Mouse (Mus musculus) erythroblast, embryonic 14.5 days (primary cell): Measurements from ENCODE around the gene Coa4. TPM values are rescaled to one million over a fixed set of nuclear protein-coding genes. Genes with fewer than 3 reads are reported as not detected.

Experiments
- H3K27me3 ChIP-seq: 2 replicates; pipeline ENCODE4 v1.6.1; 2012; ENCODE audit warnings: inconsistent platforms; ENCODE audit not compliant: control insufficient read depth
- H3K36me3 ChIP-seq: 2 replicates; pipeline ENCODE4 v1.6.1; 2012; ENCODE audit warnings: mild to moderate bottlenecking, inconsistent platforms; ENCODE audit not compliant: control insufficient read depth
- H3K4me1 ChIP-seq: 2 replicates; pipeline ENCODE4 v1.6.1; 2012; ENCODE audit warnings: inconsistent platforms; ENCODE audit not compliant: control insufficient read depth
- H3K4me3 ChIP-seq: replicated peaks from 2 replicates; pipeline ENCODE3; 2012; ENCODE audit warnings: moderate library complexity, mild to moderate bottlenecking, inconsistent platforms
- H3K9me3 ChIP-seq: 2 replicates; pipeline ENCODE4 v1.6.1; 2012; ENCODE audit warnings: low read length, inconsistent platforms, mixed read lengths; ENCODE audit not compliant: control insufficient read depth
- GATA1 ChIP-seq: IDR thresholded peaks from 2 replicates; pipeline ENCODE4 v1.6.1; 2012; ENCODE audit warnings: low read length, inconsistent platforms, mixed read lengths
- TAL1 ChIP-seq: IDR thresholded peaks from 3 replicates; pipeline ENCODE4 v1.6.1; 2012; ENCODE audit warnings: low read length, inconsistent platforms, mixed read lengths
- polyA plus RNA-seq: library from polyadenylated mRNA; stranded (reverse); fragments of >175 nt; gene quantifications from 2 replicates; pipeline ENCODE4 v1.2.3, GENCODE M21; 2012

The Coa4 gene
- 0.60 and 0.96 TPM in 2 replicates for polyA plus RNA-seq

GRCm38 (mm10) chr7:100536804-100537518 is at the start of gene Coa4:
Gene Coa4, plus strand, starts transcription at chr7:100537071.
- H3K9me3 ChIP-seq: no peaks in the 10 kb centered on the region
- peaks cover 20% of the 10 kb centered on the region for H3K4me1 ChIP-seq
- H3K36me3 ChIP-seq: peaks cover 20% of the 10 kb centered on the region
- TF ChIP-seq GATA1: no peak
- TF ChIP-seq TAL1: no peak
- peak within 1 kb of the TSS; percentile 78 for H3K4me3 ChIP-seq
- H3K27me3 ChIP-seq: no peaks in the 10 kb centered on the region

DNA sequence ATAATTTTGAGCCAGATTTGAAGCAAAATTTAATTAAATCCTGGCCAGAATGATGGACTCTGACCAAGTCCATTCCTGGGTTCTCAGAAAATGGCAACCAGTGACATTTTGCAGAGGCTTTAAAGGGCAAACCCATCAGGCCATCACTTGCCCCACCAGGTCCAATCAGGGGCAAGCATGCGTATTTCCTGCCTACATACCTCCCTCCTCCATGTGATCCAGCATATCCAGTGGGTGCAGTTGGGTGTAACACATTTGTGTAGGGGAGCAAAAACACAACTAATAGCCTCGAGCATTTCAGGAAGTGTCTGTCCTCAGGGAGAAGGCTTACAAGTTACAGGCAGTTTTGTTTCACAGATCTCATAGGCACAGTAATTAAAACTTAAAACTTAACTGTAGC is 49.6 kb upstream of the Coa4 start:
- Histone ChIP-seq H3K4me3 (no peak overlapping the region), H3K36me3 (peaks cover 7% of the 10 kb centered on the region), H3K27me3 (no peaks in the 10 kb centered on the region), H3K4me1 (peaks cover 55% of the 10 kb centered on the region), H3K9me3 (no peaks in the 10 kb centered on the region)
- TF ChIP-seq GATA1 (no peak), TAL1 (no peak)

DNA sequence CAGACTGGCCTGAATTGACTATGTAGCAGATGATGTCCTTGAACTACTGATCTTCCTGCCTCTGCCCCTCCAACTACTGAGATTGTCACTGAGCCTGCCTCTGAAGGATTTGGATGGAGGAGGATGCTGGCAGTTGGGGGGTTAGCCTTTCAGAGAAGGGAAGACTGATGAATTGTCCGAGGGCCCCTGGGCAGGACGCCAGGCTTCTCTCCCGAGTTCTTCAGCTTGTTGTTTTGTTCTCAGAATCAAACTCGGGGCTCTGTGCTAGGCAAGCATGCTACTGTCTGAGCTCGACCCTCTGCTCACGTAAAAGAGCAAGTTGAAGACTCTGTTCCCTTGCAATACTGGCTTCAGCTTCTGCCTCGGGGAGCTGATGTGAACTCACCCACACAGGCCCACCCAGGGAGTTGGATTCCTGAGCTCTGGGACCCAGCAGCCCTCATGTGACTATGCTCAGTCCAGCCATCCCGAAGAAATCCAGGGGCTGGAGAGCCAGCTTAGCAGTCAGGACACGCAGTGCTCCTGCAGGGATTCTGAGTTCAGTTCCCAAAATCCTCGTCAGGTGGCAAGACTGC is 48.3 kb upstream of the Coa4 start:
- TF ChIP-seq GATA1 (no peak), TAL1 (no peak)

DNA sequence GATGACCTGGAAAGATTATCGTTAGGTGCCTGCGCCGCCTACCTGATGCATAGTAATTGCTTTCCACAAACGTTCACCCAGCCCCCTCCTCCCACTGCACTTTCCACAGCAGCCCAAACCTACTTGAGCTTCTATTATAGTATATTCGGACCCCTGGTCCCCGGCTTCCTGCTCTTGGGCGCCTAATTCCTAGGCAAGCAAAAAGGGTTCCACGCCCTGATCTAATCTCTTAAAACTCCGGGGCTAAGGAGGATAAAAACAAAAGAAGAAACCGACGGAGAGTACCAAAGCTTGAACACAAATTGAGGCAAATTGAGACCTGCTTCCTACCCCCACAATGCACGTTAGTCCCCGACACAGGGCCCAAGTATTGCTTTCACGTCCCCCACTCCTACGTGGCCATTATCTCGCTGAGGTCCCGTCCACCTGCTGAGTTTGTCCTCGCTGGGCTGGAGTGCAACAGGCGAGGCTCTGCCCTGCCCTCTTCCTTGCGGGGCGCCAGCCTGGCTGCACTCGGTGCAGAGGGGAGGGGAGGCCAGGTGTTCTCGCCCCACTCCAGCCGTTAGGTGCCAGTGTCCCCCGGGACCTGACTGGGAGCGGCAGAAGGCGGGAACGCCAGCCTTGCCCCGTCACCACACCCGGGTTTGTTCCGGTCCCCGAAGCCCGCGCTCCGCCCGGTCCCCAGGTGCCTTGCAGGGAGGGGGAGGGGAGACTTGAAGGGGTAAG is 44.3 kb upstream of the Coa4 start:
- Histone ChIP-seq H3K4me3 (peak overlapping the region; percentile 68), H3K36me3 (peaks cover 48% of the 10 kb centered on the region), H3K27me3 (no peaks in the 10 kb centered on the region; the same call in 1 of the 2 replicates), H3K9me3 (no peaks in the 10 kb centered on the region), H3K4me1 (peaks cover 58% of the 10 kb centered on the region)
- TF ChIP-seq GATA1 (0 out of 2 replicates have a peak, but pooled peaks have one; percentile 18), TAL1 (no peak)

More for the DNA sequence above, 48.3 kb upstream of the Coa4 start:
- no peaks in the 10 kb centered on the region for H3K27me3 ChIP-seq
- no peak overlapping the region for H3K4me3 ChIP-seq
- peaks cover 53% of the 10 kb centered on the region for H3K4me1 ChIP-seq
- H3K36me3 ChIP-seq: peaks cover 11% of the 10 kb centered on the region
- no peaks in the 10 kb centered on the region for H3K9me3 ChIP-seq

DNA sequence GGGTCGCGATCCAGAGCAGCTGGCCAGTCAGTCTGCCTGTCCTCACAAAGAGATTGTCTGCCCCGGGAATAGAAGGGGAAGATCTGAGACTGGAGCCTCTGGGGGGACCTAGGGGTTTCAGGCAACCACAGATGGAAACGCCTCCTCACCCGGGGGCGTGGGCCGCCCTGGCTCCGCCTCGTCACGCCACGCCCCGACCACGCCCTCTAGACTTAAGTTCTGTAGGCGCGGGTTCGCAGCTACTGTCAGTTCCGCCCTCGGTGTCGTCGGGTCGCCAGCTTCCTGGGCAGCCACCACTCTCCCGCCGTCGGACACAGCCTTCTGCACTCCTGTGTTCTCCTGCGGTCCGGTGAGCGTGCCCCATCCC is 43.8 kb upstream of the Coa4 start, which contains the start of gene Ucp2:
Gene Ucp2 (plus strand): TSS at position 221 of the 367 bp plus-strand sequence.
- Histone ChIP-seq H3K9me3 (no peaks in the 10 kb centered on the region), H3K27me3 (no peaks in the 10 kb centered on the region; the same call in 1 of the 2 replicates), H3K4me3 (peak within 1 kb of the TSS; percentile 68), H3K36me3 (peaks cover 54% of the 10 kb centered on the region), H3K4me1 (peaks cover 63% of the 10 kb centered on the region)
- TF ChIP-seq TAL1 (no peak), GATA1 (no peak)

- TF ChIP-seq GATA1: no peak
- no peak for TF ChIP-seq TAL1
- peak overlapping the region; percentile 68 for H3K4me3 ChIP-seq
- peaks cover 65% of the 10 kb centered on the region for H3K4me1 ChIP-seq
- no peaks in the 10 kb centered on the region; the same call in 1 of the 2 replicates for H3K27me3 ChIP-seq
- no peaks in the 10 kb centered on the region for H3K9me3 ChIP-seq
- H3K36me3 ChIP-seq: peaks cover 60% of the 10 kb centered on the region
Measured at GRCm38 (mm10) chr7:100493484-100494414, 43.1 kb upstream of the Coa4 start.

GRCm38 (mm10) chr7:100494415-100494831 is 42.4 kb upstream of the Coa4 start:
- Histone ChIP-seq H3K36me3 (peaks cover 67% of the 10 kb centered on the region), H3K4me3 (peak overlapping the region; percentile 68), H3K9me3 (no peaks in the 10 kb centered on the region), H3K4me1 (peaks cover 71% of the 10 kb centered on the region), H3K27me3 (no peaks in the 10 kb centered on the region; the same call in 1 of the 2 replicates)
- TF ChIP-seq TAL1 (no peak), GATA1 (no peak)

GRCm38 (mm10) chr7:100495042-100495441 is 41.8 kb upstream of the Coa4 start:
- Histone ChIP-seq H3K4me3 (peak overlapping the region; percentile 68), H3K4me1 (peaks cover 71% of the 10 kb centered on the region), H3K36me3 (peaks cover 70% of the 10 kb centered on the region), H3K27me3 (no peaks in the 10 kb centered on the region; the same call in 1 of the 2 replicates), H3K9me3 (no peaks in the 10 kb centered on the region)
- TF ChIP-seq GATA1: no peak
- TF ChIP-seq TAL1: no peak
